Mouse (Mus musculus) stomach, postnatal 0 days (tissue): ENCODE data around the gene Dab1.

Experiments used
- CTCF ChIP-seq: IDR thresholded peaks from 2 replicates; pipeline ENCODE4 v1.5.1; 2016; ENCODE audit warnings: antibody characterized with exemption, low read depth, mild to moderate bottlenecking, moderate library complexity
- EP300 ChIP-seq: optimal IDR thresholded peaks from 2 replicates; pipeline ENCODE3; 2016; ENCODE audit warnings: antibody characterized with exemption

GRCm38 (mm10) chr4:103619946-103620371 lies 800 bp downstream of the Dab1 start:
- TF ChIP-seq CTCF (no peak), EP300 (no peak)
